Mouse (Mus musculus) embryonic fibroblast, embryonic 13.5 days (primary cell): ENCODE results near the gene Atg101. TPM values are rescaled to one million over a fixed set of nuclear protein-coding genes. Genes with fewer than 3 reads are reported as not detected.
A peak's percentile ranks its signal among the peaks of the same experiment; 100 is the strongest.

Source experiments
- H3K27ac ChIP-seq: 2 replicates; pipeline ENCODE4 v1.5.1; 2012; ENCODE audit warnings: low read length, control low read depth, inconsistent platforms; ENCODE audit not compliant: insufficient read depth
- H3K4me1 ChIP-seq: 2 replicates; pipeline ENCODE4 v1.6.1; 2011; ENCODE audit warnings: low read length; ENCODE audit not compliant: control insufficient read depth, insufficient read depth
- H3K4me3 ChIP-seq: 2 replicates; pipeline ENCODE4 v1.5.1; 2011; ENCODE audit warnings: mild to moderate bottlenecking, control low read depth, low read length; ENCODE audit not compliant: insufficient read depth
- CTCF ChIP-seq: IDR thresholded peaks from 2 replicates; pipeline ENCODE4 v1.5.1; 2011; ENCODE audit warnings: mild to moderate bottlenecking, control low read depth, low read length, moderate library complexity, borderline replicate concordance; ENCODE audit not compliant: insufficient read depth
- POLR2A ChIP-seq: IDR thresholded peaks from 2 replicates; pipeline ENCODE4 v1.6.1; 2011; ENCODE audit warnings: low read depth, mild to moderate bottlenecking, control low read depth, low read length, moderate library complexity
- polyA plus RNA-seq: library from polyadenylated mRNA; stranded (reverse); fragments of >200 nt; gene quantifications from 2 replicates; pipeline ENCODE4 v1.2.4, GENCODE M21; 2011; ENCODE audit warnings: low read depth; ENCODE audit not compliant: missing spikeins, insufficient read length

The Atg101 gene
- polyA plus RNA-seq, 1 experiment, result 21.3 TPM

- no peak overlapping the region for H3K27ac ChIP-seq
- H3K4me3 ChIP-seq, result no peak overlapping the region
- TF ChIP-seq POLR2A (no peak), CTCF (no peak)
- H3K4me1 ChIP-seq, result peaks cover 3% of the 10 kb centered on the region; the same call in 1 of the 2 replicates
These were observed 28.1 kb upstream of the Atg101 start for GRCm38 (mm10) chr15:101255842-101256462.

DNA sequence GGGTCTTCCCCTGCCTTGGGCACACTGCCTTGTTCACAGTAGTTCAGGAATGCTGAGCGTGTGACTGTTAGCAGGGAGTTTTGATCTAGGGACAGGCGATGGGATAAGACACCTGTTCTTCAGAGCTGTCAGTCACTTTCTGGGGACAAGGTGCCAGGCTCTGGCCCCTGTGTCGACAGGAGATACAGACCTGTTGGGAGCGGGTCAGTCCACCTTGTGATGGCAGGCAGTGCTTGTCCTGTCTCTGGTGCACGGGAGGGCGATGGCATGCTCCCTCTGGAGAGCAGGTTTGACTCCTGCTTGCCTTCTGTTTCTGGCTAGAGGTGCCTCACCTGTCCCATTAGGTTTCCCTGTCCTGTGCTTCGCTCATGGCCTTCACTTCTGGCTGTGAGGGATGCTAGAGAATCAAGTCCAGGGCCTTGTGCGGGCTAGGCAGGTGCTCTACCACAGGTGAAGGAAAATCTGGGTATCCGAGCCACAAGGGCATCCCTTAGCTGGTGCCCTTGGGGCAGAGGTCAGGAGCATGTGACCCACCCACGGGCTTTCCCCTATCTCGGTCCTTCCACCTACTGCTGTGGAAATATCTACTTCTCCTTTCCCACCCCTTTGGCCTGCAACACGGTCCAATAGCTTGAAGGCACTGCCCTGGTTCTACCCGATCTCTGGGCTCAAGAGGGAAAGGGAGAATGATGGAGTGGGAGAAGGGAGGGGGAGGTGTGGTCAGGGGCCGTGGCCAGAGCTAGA is 27.4 kb upstream of the Atg101 start:
- H3K27ac ChIP-seq, result no peak overlapping the region

DNA sequence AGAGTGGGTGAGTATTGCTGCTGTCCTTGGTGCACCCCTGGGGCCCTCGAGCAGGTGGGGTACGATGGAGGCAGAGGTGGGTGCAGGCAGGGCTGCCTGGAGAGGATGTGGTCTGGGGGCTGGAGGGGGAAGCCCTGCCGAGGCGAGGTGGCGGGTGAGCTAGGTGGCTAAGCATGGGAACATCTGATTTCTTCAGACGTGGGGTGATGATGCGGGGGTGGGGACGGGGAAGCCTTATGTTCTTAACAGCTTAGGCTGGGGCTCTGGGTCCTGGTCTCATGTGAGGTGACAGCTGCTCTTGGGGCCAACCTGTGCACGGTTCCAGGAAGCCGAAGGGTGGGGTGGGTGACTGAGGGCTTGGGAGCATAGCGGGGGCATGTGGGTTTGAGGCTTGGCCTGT is 25.7 kb upstream of the Atg101 start:
- TF ChIP-seq POLR2A (no peak), CTCF (no peak)
- Histone ChIP-seq H3K27ac (no peak overlapping the region), H3K4me3 (no peak overlapping the region), H3K4me1 (peaks cover 3% of the 10 kb centered on the region; the same call in 1 of the 2 replicates)

More for the DNA sequence above, 27.4 kb upstream of the Atg101 start:
- no peak overlapping the region for H3K4me3 ChIP-seq
- no peak for TF ChIP-seq POLR2A
- no peak for TF ChIP-seq CTCF
- peaks cover 3% of the 10 kb centered on the region; the same call in 1 of the 2 replicates for H3K4me1 ChIP-seq

DNA sequence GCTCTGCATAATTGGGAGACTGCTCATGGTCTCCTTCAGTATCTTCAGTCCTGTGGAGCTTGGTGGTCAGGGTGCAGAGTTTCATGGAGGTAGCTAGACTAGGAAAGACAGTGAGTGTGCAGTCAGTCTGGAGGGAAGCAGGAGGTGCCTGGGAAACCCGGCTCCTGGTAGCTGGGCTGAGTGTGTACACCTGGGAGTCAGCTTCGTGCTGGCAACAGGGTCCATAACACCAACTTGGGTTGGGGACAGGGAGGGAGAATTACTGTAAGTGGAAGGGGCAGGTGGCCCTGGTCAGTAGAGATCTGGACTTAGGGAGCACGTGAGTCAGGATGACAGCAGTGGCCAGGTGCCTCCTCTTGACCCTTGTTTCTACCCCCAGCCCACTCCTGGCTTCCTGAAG is 24.1 kb upstream of the Atg101 start:
- Histone ChIP-seq H3K4me1 (no peaks in the 10 kb centered on the region), H3K27ac (no peak overlapping the region), H3K4me3 (no peak overlapping the region)
- TF ChIP-seq POLR2A (no peak), CTCF (no peak)

GRCm38 (mm10) chr15:101260387-101260786 is 23.7 kb upstream of the Atg101 start:
- no peaks in the 10 kb centered on the region for H3K4me1 ChIP-seq
- no peak for TF ChIP-seq POLR2A
- no peak for TF ChIP-seq CTCF
- no peak overlapping the region for H3K27ac ChIP-seq
- no peak overlapping the region for H3K4me3 ChIP-seq

GRCm38 (mm10) chr15:101260874-101261622 is 23.0 kb upstream of the Atg101 start:
- Histone ChIP-seq H3K4me1 (0 out of 2 replicates have a peak, but pooled peaks cover under 1% of the 10 kb centered on the region), H3K4me3 (no peak overlapping the region), H3K27ac (peak overlapping the region; percentile 38)
- TF ChIP-seq POLR2A (no peak), CTCF (no peak)

DNA sequence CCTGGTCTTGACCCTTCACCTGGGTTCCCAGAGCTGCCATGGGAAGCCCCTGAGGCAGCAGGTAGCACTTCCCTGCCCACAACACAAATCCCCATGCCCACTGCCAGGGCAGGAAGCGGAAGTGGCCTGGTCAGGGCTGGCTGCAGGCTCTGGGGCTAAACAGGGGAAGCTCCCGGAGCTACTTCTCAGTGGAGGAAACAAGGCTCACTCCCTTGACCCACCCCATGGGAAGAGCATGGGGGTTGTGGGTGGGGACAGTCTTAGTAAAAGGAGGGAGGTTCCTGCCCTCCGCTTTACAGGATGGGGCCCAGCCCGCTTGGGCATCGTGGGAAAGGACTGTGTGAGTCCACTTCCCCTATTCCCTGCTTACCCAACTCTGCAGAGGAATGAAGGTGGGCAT is 21.6 kb upstream of the Atg101 start:
- Histone ChIP-seq H3K27ac (no peak overlapping the region), H3K4me3 (no peak overlapping the region), H3K4me1 (0 out of 2 replicates have a peak, but pooled peaks cover 2% of the 10 kb centered on the region)
- TF ChIP-seq CTCF (no peak), POLR2A (no peak)

DNA sequence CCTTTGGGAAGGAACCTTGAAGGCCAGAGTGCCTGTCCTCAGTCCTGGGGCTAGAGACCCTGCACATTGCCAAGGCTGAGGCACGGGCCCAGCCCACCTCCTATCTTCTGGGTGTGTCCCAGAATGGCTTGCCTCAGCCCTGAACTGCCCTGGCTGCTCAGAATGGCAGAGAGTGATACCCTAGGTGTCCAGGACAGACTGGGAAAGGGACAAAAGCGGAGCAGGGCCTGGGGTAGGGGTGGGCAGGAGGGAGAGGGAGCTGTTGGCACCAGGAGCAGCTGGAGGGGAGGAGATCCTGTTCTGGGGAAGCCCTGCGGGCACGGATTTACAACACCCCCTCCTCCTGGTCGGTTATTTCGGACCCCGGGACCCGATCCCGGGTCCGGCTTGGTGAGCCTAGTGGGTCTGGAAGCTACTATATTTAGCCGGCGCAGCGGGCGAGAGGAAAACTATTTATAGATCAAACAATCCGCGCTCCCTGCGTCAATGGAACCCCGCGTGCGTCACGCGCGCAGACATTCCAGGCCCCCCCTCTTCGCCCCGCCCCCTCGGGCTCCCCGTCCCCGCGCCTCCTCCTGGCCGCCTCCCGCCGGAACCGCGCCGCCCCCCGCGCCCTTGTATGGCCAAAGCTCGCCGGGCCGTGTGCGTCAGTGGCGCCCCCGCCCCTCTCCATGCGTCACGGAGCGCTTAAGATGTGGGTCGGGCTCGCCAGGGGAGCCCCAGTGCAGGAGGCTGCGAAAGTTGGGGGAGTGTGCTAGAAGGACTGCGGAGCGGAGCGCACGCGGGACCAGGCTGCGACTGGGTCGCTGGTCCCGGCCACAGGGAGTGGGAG is 17.7 kb upstream of the Atg101 start:
- H3K27ac ChIP-seq, result peak overlapping the region; percentile 42
- H3K4me3 ChIP-seq, result peak overlapping the region; percentile 96
- TF ChIP-seq CTCF, result no peak
- peak; percentile 99 for TF ChIP-seq POLR2A
- H3K4me1 ChIP-seq, result peaks cover 5% of the 10 kb centered on the region
